Mouse (Mus musculus) spleen, adult 2 months (tissue): ENCODE results near the gene Fut11.

Experiments
- CTCF ChIP-seq: fragments of 200-500 bp; IDR thresholded peaks from 2 replicates; pipeline ENCODE4 v1.5.1; 2011; ENCODE audit warnings: mild to moderate bottlenecking, inconsistent platforms; ENCODE audit not compliant: insufficient read depth, insufficient read length, insufficient replicate concordance; ENCODE audit errors: extremely low read depth
- POLR2A ChIP-seq: fragments of 200-500 bp; IDR thresholded peaks from 2 replicates; pipeline ENCODE4 v1.6.1; 2011; ENCODE audit warnings: low read depth, low read length, inconsistent platforms

DNA sequence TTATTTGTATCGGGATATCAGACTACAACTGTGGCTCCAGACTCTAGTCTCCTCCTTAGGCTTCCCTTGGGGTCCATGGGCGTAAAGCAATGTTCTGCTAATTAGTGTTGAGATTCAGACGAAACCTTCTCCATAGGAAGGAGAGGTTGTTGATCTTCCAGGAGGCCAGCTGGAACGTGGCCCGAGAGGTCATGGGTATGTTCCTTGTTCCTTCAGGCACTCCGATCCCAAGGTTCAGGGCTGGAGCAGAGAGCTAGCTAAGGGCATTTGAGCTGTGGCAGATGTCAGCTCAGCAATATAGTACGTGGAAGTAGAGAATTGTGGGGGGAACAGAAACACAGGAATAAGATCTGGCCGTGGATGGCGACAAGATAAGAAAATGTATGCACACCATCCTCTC is 39.0 kb upstream of the Fut11 start:
- TF ChIP-seq CTCF: no peak
- TF ChIP-seq POLR2A: no peak
